Mouse (Mus musculus) cerebellum, adult 2 months (tissue): ENCODE measurements at regions not wholly inside any gene's neighbourhood (a gene's known extent, or its start where the extent isn't known, plus 50 kb on each side); places are given as distances from the start of the nearest gene placed in this dataset.

Source experiments
- DNase-seq, 2 experiments: peaks; one replicate each; pipeline ENCODE4 v3.0.0; 2021
- H3K27ac ChIP-seq: fragments of 200-500 bp; 2 replicates; pipeline ENCODE4 v1.5.1; 2012; ENCODE audit warnings: low read length, control low read depth, inconsistent platforms; ENCODE audit not compliant: insufficient read depth
- H3K27me3 ChIP-seq: fragments of 200-500 bp; 2 replicates; pipeline ENCODE4 v1.6.1; 2012; ENCODE audit warnings: inconsistent platforms, mild to moderate bottlenecking, low read length, moderate library complexity; ENCODE audit not compliant: control insufficient read depth, insufficient read depth
- H3K4me1 ChIP-seq: fragments of 200-500 bp; 2 replicates; pipeline ENCODE4 v1.6.1; 2011; ENCODE audit warnings: low read length; ENCODE audit not compliant: control insufficient read depth, insufficient read depth
- H3K4me3 ChIP-seq: fragments of 200-500 bp; replicated peaks from 2 replicates; pipeline ENCODE3; 2011; ENCODE audit warnings: mild to moderate bottlenecking, low read depth, low read length, control low read depth; ENCODE audit not compliant: insufficient read depth
- CTCF ChIP-seq: fragments of 200-500 bp; IDR thresholded peaks from 2 replicates; pipeline ENCODE4 v1.5.1; 2011; ENCODE audit warnings: low read depth, mild to moderate bottlenecking, control low read depth, low read length, moderate library complexity, borderline replicate concordance; ENCODE audit not compliant: insufficient read depth
- POLR2A ChIP-seq: fragments of 200-500 bp; IDR thresholded peaks from 2 replicates; pipeline ENCODE4 v1.6.1; 2011; ENCODE audit warnings: low read length, control low read depth, borderline replicate concordance; ENCODE audit not compliant: insufficient read depth
- WGBS: fragments of 180-500 bp; shearing (Covaris S2); methylation state at CpG from one replicate; pipeline ENCODE4 v1.1.7; 2018; 5-methylcytosine and 5-hydroxymethylcytosine counted together

DNA sequence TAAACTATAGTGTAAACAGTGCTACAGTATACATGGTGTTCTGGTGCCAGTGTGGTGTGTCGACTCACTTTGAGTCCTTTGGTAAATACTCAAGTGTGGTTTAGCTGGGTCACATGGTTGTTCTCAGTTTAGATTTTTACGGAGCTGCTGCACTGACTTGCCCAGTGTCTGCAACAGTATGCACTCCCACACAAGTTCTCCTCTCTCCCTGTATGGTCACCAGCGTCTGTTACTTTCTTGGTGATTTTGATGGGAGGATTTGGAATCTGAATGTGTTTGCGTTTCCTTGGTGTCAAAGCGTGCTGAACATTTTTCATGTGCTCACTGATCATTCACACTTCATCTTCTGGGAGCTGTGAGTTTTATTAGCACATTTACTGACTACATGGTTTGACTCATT, 298.3 kb upstream of the BB014433 start:
- Histone ChIP-seq H3K4me3 (no peak overlapping the region), H3K27me3 (no peaks in the 10 kb centered on the region; the same call in 1 of the 2 replicates), H3K4me1 (no peaks in the 10 kb centered on the region), H3K27ac (no peak overlapping the region)
- DNase-seq, result no peak
- WGBS, result 95% methylated on average over 5 of the region's 5 CpGs
- TF ChIP-seq CTCF (no peak), POLR2A (no peak)

DNA sequence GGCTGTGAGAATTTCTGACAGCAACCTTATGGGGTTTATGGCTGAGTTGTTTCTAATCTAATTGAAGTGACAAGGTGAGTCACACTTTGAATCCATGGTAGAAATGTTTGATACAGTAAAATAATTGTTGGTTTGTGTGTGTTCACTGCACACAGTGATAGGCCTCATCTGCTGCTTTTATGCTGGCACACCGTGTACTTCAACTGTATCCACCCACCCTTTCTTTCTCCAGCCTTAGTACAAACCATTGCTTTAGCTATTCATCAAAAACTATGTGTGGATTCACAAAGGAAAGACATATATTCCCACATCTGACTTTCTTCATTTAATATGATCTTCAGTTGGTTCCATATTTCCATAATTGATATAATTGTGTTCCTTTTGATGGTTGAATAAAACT, 297.7 kb upstream of the BB014433 start:
- Histone ChIP-seq H3K27ac (no peak overlapping the region), H3K27me3 (no peaks in the 10 kb centered on the region; the same call in 1 of the 2 replicates), H3K4me1 (no peaks in the 10 kb centered on the region), H3K4me3 (no peak overlapping the region)
- 85% methylated on average over 1 of the region's 1 CpGs for WGBS
- no peak for DNase-seq
- TF ChIP-seq CTCF (no peak), POLR2A (no peak)

DNA sequence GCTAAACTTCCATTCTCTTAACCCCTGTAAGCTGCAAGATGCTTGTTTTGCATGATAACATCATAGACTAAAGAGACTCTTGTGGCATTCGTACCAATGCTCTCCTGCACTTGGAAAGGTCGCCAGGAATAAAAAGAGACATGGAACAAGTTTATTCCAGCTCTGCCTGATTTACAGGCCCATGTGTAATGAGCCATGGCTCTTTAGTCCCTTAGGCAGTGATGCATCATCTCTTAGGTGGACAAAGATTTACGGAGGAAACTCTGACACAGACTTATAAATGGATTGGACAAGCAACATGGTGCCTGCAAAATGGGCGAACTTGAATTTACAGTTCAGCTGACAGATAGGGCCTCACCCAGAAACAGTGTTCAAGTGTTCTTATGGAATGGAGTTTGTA, 288.7 kb upstream of the BB014433 start:
- Histone ChIP-seq H3K27me3 (no peaks in the 10 kb centered on the region), H3K4me3 (no peak overlapping the region), H3K27ac (no peak overlapping the region), H3K4me1 (no peaks in the 10 kb centered on the region)
- DNase-seq, result no peak
- TF ChIP-seq CTCF, result no peak
- TF ChIP-seq POLR2A, result no peak
- 84% methylated on average over 4 of the region's 4 CpGs for WGBS

DNA sequence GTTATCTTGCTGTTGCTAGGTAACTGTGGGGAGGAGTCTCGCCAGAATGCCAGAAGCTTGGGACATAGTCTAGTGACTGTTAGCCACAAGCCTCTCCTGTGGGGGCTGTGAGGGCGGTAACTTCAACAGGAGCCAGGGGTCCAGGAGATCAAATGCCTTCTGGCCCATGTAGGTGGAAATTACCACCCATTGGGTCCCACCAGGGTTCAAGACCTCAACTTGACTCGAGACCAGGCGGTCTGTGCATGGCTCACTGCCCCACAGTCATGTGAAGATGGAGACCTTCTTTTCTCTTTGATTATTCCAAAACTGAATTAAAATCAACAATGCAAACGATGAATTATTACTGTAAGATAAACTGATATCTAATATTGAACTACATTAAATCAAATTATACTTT, 281.4 kb upstream of the BB014433 start:
- TF ChIP-seq CTCF (no peak), POLR2A (no peak)
- Histone ChIP-seq H3K4me3 (no peak overlapping the region), H3K27ac (no peak overlapping the region), H3K27me3 (no peaks in the 10 kb centered on the region; the same call in 1 of the 2 replicates), H3K4me1 (no peaks in the 10 kb centered on the region)
- no peak for DNase-seq
- 50% methylated on average over 5 of the region's 5 CpGs for WGBS

DNA sequence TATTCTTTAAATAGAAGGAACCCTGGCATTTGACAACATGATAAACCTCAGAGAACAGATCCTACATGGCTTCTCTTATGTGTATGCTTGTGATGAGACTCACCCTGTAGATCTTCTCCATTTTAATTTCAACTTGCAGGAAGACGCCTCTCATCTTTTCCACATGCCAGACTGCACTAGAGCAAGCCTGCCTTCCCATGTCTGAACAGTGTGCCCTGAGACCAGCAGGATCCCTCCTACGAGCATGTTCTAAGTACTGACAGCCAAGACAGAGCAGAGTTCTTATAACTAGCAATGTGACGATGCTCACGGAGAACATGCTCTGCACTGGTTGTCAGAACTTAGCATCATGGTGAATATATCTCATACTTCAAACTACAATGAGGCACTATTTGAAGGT, 277.5 kb upstream of the BB014433 start:
- H3K27ac ChIP-seq, result no peak overlapping the region
- TF ChIP-seq CTCF, result no peak
- no peak for TF ChIP-seq POLR2A
- DNase-seq, result no peak
- H3K27me3 ChIP-seq, result no peaks in the 10 kb centered on the region; the same call in 1 of the 2 replicates
- WGBS, result 76% methylated on average over 4 of the region's 4 CpGs
- no peak overlapping the region for H3K4me3 ChIP-seq
- H3K4me1 ChIP-seq, result no peaks in the 10 kb centered on the region

DNA sequence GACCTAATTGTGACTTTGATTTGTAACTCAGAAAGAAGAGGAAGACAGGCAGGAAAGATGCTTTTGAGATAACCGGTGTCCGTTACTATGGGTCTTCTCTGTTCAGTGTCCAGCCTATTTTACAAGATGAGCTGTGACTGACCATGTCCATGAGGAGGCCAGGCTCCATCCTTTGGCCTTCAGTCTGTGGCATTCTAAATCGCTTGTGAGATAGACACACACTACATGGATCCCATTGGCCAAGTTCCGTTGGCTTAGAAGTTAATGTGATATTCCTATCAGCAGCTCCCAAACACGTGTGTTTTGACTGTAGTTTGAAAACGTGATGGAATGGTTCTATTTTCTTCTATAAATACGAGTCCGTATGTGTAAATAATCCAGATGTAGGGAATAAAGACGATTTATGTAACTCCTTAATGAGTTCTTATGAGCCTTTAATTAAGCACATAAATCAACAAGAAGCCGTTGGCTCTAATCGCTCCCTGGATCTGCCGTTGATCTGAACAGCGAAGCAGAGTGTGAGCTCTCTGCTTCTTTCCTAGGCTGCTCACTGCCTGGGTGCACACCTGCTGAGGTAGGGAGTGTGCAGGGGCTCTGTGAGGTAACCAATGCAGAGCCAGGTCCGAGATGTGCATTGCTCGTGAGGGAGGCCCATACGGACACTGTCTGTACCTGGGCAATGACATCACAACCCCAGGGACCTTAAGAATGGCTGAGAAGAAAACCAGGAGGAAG, 272.4 kb upstream of the BB014433 start:
- no peaks in the 10 kb centered on the region; the same call in 1 of the 2 replicates for H3K27me3 ChIP-seq
- WGBS, result 94% methylated on average over 16 of the region's 16 CpGs
- peaks cover 4% of the 10 kb centered on the region for H3K4me1 ChIP-seq
- no peak overlapping the region for H3K27ac ChIP-seq
- H3K4me3 ChIP-seq, result no peak overlapping the region
- TF ChIP-seq POLR2A (no peak), CTCF (no peak)
- no peak for DNase-seq

DNA sequence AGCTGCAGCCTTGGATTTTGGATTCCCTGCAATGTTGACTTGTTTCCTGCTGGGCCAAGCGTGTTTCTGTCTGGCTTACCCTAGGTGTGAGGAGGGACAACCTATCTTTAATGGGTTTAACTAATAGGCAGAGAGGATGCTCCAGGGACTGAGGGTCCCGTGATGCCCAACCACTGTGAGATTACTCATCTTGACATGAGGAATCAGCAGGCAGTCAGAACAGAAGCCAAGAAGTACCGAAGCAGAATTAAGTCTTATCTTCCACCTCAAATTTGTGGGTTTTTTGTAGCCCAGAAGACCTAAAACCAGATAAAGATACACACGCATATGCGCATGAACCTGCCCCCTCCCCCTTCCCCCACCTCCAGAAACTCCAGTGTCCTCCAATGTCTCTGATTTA, 267.6 kb upstream of the BB014433 start:
- H3K4me3 ChIP-seq, result no peak overlapping the region
- H3K27me3 ChIP-seq, result no peaks in the 10 kb centered on the region
- TF ChIP-seq CTCF, result no peak
- TF ChIP-seq POLR2A, result no peak
- H3K27ac ChIP-seq, result no peak overlapping the region
- WGBS, result 31% methylated on average over 5 of the region's 5 CpGs
- DNase-seq, result peak; percentile 10 to 26
- H3K4me1 ChIP-seq, result peaks cover 7% of the 10 kb centered on the region

DNA sequence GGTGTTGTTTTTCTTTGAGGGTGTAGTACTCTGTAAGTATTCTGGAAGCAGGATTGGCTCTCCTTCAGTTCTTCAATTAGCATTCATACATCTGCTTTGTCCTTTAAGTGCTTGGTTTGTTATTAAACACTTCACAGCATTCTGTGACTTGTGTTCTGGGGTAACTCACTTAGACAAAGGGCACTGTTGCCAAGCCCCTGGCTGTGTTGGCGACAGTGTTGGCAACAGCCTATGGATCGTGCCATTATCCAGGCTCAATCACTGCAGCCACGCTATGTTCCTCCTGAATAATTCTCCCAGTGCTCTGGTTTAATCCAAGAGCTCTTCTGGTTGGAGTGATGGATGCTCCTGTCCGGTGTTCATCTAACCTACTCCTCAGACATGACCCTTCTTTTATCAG, 265.6 kb upstream of the BB014433 start:
- H3K27ac ChIP-seq, result no peak overlapping the region
- 33% methylated on average over 4 of the region's 4 CpGs for WGBS
- peaks cover 7% of the 10 kb centered on the region for H3K4me1 ChIP-seq
- no peak for TF ChIP-seq CTCF
- no peak for TF ChIP-seq POLR2A
- no peak overlapping the region for H3K4me3 ChIP-seq
- peak in 1 of 2 experiments; percentile 10 for DNase-seq
- H3K27me3 ChIP-seq, result no peaks in the 10 kb centered on the region
